Mouse (Mus musculus): ENCODE results near the gene Ppm1n. TPM values are rescaled to one million over a fixed set of nuclear protein-coding genes. Genes with fewer than 3 reads are reported as not detected.

The Ppm1n gene
- 0.34 TPM in 1 of 2 replicates, not detected in the other for polyA plus RNA-seq (2014; fragmentation: Nextera tagmentation; extraction: Ambion mirVana)

DNA sequence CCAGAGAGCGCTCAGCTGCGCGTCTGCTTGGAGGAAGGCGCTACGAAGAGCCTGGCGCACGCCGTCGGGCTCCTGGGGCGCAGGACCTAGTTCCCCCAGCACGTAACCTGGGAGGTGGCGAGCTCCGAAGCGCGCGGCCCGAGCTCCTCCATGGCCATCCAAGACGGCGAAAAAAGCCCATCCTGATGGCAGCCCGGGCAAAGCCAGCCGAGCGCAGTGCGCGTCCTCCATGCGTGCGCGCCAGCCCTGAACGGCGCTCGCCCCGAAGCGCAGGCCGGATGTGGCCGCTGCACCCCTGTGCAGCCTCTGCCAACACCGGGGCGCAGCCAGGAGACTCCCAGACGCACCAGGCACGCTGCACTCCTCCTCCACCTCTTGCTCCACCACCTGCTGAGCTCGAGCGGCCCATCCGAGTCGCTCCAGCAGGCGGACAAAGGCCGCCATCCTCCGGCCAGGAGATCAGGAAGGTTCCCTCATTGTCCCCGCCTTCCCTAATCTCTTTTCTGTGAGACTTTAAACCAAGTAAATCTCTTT lies at the start of gene Ppm1n:
Gene Ppm1n, minus strand, starts transcription at position 484 of the 534 bp plus-strand sequence.
- H3K9ac ChIP-seq (ENCODE audit: low read depth, low read length): no peak within 1 kb of the TSS
- peaks cover 55% of the 10 kb centered on the region for H3K27me3 ChIP-seq (ENCODE audit: control insufficient read depth, insufficient read depth, low read length)
- H3K36me3 ChIP-seq (ENCODE audit: control insufficient read depth, insufficient read depth, low read length): no peaks in the 10 kb centered on the region
- no peaks in the 10 kb centered on the region for H3K9me3 ChIP-seq (replicated peaks; ENCODE audit: control insufficient read depth, low read length)
- peak within 1 kb of the TSS; percentile 62 for H3K4me2 ChIP-seq
- peak within 1 kb of the TSS; percentile 39 for H3K4me3 ChIP-seq (ENCODE audit: low read depth, low read length)
- H3K27ac ChIP-seq (ENCODE audit: low read depth, low read length): no peak within 1 kb of the TSS
- ATAC-seq (replicated peaks; ENCODE audit: insufficient number of reproducible peaks, low FRiP score, low TSS enrichment): no peak
- H3K4me1 ChIP-seq (ENCODE audit: control insufficient read depth, insufficient read depth, low read length): peaks cover 4% of the 10 kb centered on the region; the same call in 1 of the 2 replicates
- 1% methylated on average over 46 of the region's 46 CpGs for WGBS (ENCODE audit: insufficient replicate concordance)

DNA sequence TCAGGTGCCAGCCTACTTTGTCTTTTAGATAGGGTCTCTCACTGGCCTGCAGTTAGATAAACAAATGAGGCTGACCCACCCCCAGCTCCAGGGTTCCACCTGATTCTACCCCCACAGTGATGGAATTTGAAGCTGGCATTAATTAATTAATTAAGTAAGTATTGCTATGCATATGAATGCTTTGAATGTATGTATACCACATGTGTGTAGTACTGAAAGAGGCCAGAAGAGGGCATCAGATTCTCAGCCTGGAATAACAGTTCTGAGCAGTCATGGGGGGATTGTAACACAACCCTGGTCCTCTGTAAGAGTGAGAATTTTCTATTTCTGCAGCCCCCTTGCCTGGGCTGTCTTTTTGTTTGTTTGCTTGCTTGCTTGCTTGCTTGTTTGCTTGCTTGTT lies 48.6 kb upstream of the Ppm1n start:
- H3K4me1 ChIP-seq (ENCODE audit: control insufficient read depth, insufficient read depth, low read length): peaks cover 23% of the 10 kb centered on the region
- no peaks in the 10 kb centered on the region for H3K36me3 ChIP-seq (ENCODE audit: control insufficient read depth, insufficient read depth, low read length)
- H3K9ac ChIP-seq (ENCODE audit: low read depth, low read length): no peak overlapping the region
- H3K9me3 ChIP-seq (replicated peaks; ENCODE audit: control insufficient read depth, low read length): 0 out of 2 replicates have a peak, but pooled peaks cover 2% of the 10 kb centered on the region
- no peak for ATAC-seq (replicated peaks; ENCODE audit: insufficient number of reproducible peaks, low FRiP score, low TSS enrichment)
- no peaks in the 10 kb centered on the region for H3K27me3 ChIP-seq (ENCODE audit: control insufficient read depth, insufficient read depth, low read length)
- no peak overlapping the region for H3K27ac ChIP-seq (ENCODE audit: low read depth, low read length)
- no peak overlapping the region for H3K4me3 ChIP-seq (ENCODE audit: low read depth, low read length)
- H3K4me2 ChIP-seq: no peak overlapping the region

DNA sequence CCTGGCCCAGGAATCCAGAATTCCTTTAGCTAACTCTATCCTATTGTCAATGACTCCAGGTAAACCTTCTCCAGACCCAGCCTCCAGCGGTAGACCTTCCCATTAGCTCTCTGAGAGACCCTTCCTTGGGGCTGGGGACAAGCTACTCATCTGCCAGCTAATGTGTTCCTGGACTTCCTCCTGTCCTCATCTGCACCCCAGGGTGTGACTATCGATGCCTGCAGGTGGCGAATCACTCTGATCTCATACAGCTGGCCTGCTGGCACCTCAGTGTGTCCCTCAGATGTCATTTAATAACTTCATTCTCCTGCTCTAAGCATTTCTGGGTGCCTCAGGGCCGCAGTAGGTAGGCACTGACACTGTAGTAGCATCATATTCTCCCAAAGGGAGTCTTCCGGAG lies 47.9 kb upstream of the Ppm1n start:
- H3K27ac ChIP-seq (ENCODE audit: low read depth, low read length): peak overlapping the region; percentile 95; the same call in 1 of the 2 replicates
- peak overlapping the region; percentile 84 for H3K4me2 ChIP-seq
- 70% methylated on average over 5 of the region's 5 CpGs for WGBS (ENCODE audit: insufficient replicate concordance)

DNA sequence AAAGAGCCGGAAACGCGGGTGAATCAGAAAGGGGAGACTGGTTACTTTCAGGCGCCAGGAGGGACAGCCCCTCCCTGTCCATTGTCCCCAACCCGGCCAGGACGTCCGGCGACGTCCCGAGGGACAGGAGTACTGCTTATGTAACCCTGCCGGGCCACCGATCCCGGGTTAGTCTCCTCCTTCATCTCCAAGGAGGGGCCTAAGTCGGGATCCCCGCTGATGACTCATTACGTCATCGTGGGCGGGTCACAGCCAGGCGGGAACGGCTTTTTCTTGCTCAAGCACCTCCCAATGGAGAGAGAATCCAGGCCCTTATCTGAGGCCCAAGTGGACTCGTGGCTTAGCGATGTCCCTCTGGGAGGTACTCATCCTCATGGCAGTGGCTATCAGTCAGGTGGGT lies 47.3 kb upstream of the Ppm1n start:
- 0% methylated on average over 22 of the region's 22 CpGs for WGBS (ENCODE audit: insufficient replicate concordance)

More for the DNA sequence above, 47.9 kb upstream of the Ppm1n start:
- Histone ChIP-seq H3K4me1 (ENCODE audit: control insufficient read depth, insufficient read depth, low read length) (peaks cover 23% of the 10 kb centered on the region), H3K9me3 (replicated peaks; ENCODE audit: control insufficient read depth, low read length) (0 out of 2 replicates have a peak, but pooled peaks cover 2% of the 10 kb centered on the region), H3K36me3 (ENCODE audit: control insufficient read depth, insufficient read depth, low read length) (no peaks in the 10 kb centered on the region), H3K27me3 (ENCODE audit: control insufficient read depth, insufficient read depth, low read length) (no peaks in the 10 kb centered on the region), H3K9ac (ENCODE audit: low read depth, low read length) (peak overlapping the region; percentile 69; the same call in 1 of the 2 replicates), H3K4me3 (ENCODE audit: low read depth, low read length) (no peak overlapping the region; the same call in 1 of the 2 replicates)
- no peak for ATAC-seq (replicated peaks; ENCODE audit: insufficient number of reproducible peaks, low FRiP score, low TSS enrichment)

DNA sequence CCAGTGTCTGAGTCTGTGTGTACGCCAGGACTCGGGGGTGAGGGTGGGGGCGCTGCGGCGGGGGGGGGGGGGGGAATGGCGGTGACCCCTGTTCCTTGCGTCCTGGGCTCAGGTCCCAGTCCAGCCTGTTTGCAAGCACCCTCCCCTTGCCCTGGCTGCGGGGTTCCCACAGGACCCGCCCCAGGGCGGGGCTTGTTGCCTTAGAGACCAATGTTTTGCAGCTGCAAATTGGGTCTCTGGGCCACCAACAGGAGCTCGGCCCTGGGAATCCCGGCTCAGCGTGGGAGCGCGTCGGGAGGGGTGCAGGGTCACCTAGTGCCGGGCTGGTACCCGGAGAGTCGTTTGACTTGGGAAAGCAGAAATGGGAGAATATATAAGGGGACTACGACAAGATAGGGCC lies 46.5 kb upstream of the Ppm1n start:
- Histone ChIP-seq H3K9me3 (replicated peaks; ENCODE audit: control insufficient read depth, low read length) (0 out of 2 replicates have a peak, but pooled peaks cover 2% of the 10 kb centered on the region), H3K27ac (ENCODE audit: low read depth, low read length) (peak overlapping the region; percentile 95), H3K4me2 (peak overlapping the region; percentile 84), H3K9ac (ENCODE audit: low read depth, low read length) (peak overlapping the region; percentile 69; the same call in 1 of the 2 replicates), H3K4me1 (ENCODE audit: control insufficient read depth, insufficient read depth, low read length) (peaks cover 23% of the 10 kb centered on the region), H3K4me3 (ENCODE audit: low read depth, low read length) (peak overlapping the region; percentile 43), H3K27me3 (ENCODE audit: control insufficient read depth, insufficient read depth, low read length) (no peaks in the 10 kb centered on the region), H3K36me3 (ENCODE audit: control insufficient read depth, insufficient read depth, low read length) (no peaks in the 10 kb centered on the region)
- WGBS (ENCODE audit: insufficient replicate concordance): 0% methylated on average over 19 of the region's 20 CpGs
- ATAC-seq (replicated peaks; ENCODE audit: insufficient number of reproducible peaks, low FRiP score, low TSS enrichment): peak; percentile 62

More for the DNA sequence above, 47.3 kb upstream of the Ppm1n start:
- Histone ChIP-seq H3K27me3 (ENCODE audit: control insufficient read depth, insufficient read depth, low read length) (no peaks in the 10 kb centered on the region), H3K4me3 (ENCODE audit: low read depth, low read length) (peak overlapping the region; percentile 43), H3K4me2 (peak overlapping the region; percentile 84), H3K4me1 (ENCODE audit: control insufficient read depth, insufficient read depth, low read length) (peaks cover 23% of the 10 kb centered on the region), H3K9ac (ENCODE audit: low read depth, low read length) (peak overlapping the region; percentile 69), H3K36me3 (ENCODE audit: control insufficient read depth, insufficient read depth, low read length) (no peaks in the 10 kb centered on the region), H3K27ac (ENCODE audit: low read depth, low read length) (peak overlapping the region; percentile 95), H3K9me3 (replicated peaks; ENCODE audit: control insufficient read depth, low read length) (0 out of 2 replicates have a peak, but pooled peaks cover 2% of the 10 kb centered on the region)
- ATAC-seq (replicated peaks; ENCODE audit: insufficient number of reproducible peaks, low FRiP score, low TSS enrichment): peak; percentile 81

DNA sequence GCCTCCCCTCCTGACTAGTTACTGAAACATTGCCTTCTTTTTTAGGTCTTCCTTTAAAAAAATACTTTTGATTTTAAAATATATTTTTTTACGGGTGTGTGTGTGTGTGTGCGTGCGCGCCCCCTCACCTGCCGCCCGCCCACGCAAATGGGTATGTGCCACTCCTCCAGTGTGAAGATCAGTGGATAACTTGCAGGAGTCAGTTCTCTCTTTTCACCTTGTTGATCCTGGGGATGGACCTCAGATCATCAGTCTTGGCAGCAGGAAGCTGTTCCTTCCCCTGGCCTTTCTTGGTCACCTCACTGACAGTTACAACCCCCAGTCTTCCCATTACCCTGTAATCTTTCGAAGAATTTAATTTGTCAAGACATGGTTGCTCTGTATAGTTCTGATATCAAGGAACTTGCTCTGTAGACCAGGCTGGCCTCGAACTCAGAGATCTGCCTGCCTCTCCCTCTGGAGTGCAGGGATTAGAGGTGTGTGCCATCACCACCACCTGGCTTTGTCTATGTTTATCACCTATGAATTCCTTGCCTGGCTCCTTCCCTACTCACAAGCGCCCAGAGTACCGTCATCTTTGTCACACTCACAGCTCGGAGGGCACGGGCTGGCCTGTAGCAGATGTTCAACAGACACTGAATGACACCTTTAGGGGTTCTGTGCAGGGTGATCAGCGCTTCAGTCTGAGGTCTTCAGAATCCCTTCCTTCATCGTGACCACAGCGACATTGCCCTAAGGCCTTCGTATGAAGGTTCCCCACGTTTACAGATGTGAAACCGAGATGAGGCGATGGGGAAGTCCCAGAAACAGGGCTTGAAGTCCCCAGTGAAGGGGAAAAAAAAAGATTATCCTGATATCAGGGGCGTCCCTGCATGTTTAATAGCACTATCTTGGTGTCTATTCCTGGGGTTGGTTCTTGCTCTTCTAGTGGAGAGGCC lies 45.7 kb upstream of the Ppm1n start:
- Histone ChIP-seq H3K9ac (ENCODE audit: low read depth, low read length) (peak overlapping the region; percentile 59; the same call in 1 of the 2 replicates), H3K27me3 (ENCODE audit: control insufficient read depth, insufficient read depth, low read length) (no peaks in the 10 kb centered on the region), H3K4me2 (peak overlapping the region; percentile 84), H3K36me3 (ENCODE audit: control insufficient read depth, insufficient read depth, low read length) (no peaks in the 10 kb centered on the region), H3K4me3 (ENCODE audit: low read depth, low read length) (no peak overlapping the region), H3K9me3 (replicated peaks; ENCODE audit: control insufficient read depth, low read length) (0 out of 2 replicates have a peak, but pooled peaks cover 2% of the 10 kb centered on the region), H3K4me1 (ENCODE audit: control insufficient read depth, insufficient read depth, low read length) (peaks cover 24% of the 10 kb centered on the region), H3K27ac (ENCODE audit: low read depth, low read length) (peak overlapping the region; percentile 95)
- ATAC-seq (replicated peaks; ENCODE audit: insufficient number of reproducible peaks, low FRiP score, low TSS enrichment): no peak
- 65% methylated on average over 21 of the region's 21 CpGs for WGBS (ENCODE audit: insufficient replicate concordance)

DNA sequence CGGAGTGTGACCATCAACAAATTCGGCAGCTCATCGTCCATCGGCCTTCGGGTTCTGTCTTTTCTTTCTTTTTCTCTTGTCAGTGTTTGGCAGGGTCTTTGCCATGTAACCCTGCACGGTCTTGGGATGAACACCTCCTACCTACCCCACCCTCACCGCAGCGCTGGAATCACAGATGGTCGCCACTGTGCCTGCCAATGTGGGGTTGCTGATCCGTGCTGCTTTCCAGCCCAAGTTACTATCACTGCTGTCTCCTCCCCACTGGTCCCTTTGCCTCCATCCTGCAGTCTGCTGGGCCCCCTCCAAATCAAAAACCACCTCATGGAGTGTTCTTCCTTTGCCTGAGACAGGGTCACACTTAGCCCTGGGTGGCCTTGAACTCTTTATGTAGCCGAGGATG lies 44.4 kb upstream of the Ppm1n start:
- Histone ChIP-seq H3K27ac (ENCODE audit: low read depth, low read length) (no peak overlapping the region), H3K36me3 (ENCODE audit: control insufficient read depth, insufficient read depth, low read length) (no peaks in the 10 kb centered on the region), H3K9ac (ENCODE audit: low read depth, low read length) (no peak overlapping the region)

DNA sequence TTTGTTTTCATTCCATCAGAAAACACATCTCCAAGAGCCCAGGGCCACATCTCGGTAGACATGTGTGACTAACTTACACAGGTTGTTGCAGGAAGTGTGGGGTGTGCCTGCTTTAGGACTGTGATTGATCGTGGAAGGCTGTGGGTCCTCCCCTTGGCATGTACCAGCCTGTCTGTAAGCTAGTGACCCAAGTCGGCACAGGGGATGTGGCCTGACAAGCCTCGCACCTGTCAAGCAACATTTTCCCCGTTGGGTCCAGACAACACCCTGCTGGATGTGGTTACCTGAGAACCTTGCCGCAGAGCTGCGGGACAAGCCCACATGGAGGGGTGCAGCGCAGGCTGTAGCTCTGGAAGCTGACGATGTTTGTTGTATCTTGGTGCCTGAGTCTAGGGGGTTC lies 42.6 kb upstream of the Ppm1n start:
- 33% methylated on average over 9 of the region's 9 CpGs for WGBS (ENCODE audit: insufficient replicate concordance)
- Histone ChIP-seq H3K27ac (ENCODE audit: low read depth, low read length) (no peak overlapping the region), H3K9me3 (replicated peaks; ENCODE audit: control insufficient read depth, low read length) (no peaks in the 10 kb centered on the region), H3K9ac (ENCODE audit: low read depth, low read length) (no peak overlapping the region), H3K4me3 (ENCODE audit: low read depth, low read length) (no peak overlapping the region), H3K4me2 (no peak overlapping the region), H3K27me3 (ENCODE audit: control insufficient read depth, insufficient read depth, low read length) (no peaks in the 10 kb centered on the region), H3K4me1 (ENCODE audit: control insufficient read depth, insufficient read depth, low read length) (peaks cover 31% of the 10 kb centered on the region), H3K36me3 (ENCODE audit: control insufficient read depth, insufficient read depth, low read length) (no peaks in the 10 kb centered on the region)
- ATAC-seq (replicated peaks; ENCODE audit: insufficient number of reproducible peaks, low FRiP score, low TSS enrichment): no peak

More for the DNA sequence above, 44.4 kb upstream of the Ppm1n start:
- H3K4me2 ChIP-seq: no peak overlapping the region
- H3K9me3 ChIP-seq (replicated peaks; ENCODE audit: control insufficient read depth, low read length): 0 out of 2 replicates have a peak, but pooled peaks cover 2% of the 10 kb centered on the region
- no peaks in the 10 kb centered on the region for H3K27me3 ChIP-seq (ENCODE audit: control insufficient read depth, insufficient read depth, low read length)
- H3K4me1 ChIP-seq (ENCODE audit: control insufficient read depth, insufficient read depth, low read length): peaks cover 34% of the 10 kb centered on the region
- H3K4me3 ChIP-seq (ENCODE audit: low read depth, low read length): no peak overlapping the region
- no peak for ATAC-seq (replicated peaks; ENCODE audit: insufficient number of reproducible peaks, low FRiP score, low TSS enrichment)
- 83% methylated on average over 11 of the region's 11 CpGs for WGBS (ENCODE audit: insufficient replicate concordance)

Data from heart, embryonic 11.5 days (tissue).